Mouse (Mus musculus) heart, postnatal 0 days (tissue): ENCODE results near the gene Dlk2. TPM values are rescaled to one million over a fixed set of nuclear protein-coding genes. Genes with fewer than 3 reads are reported as not detected.

ENCODE experiments used
- ATAC-seq: fragments of 200-750 bp; cut with Nextera tagmentation; 2 replicates; pipeline ENCODE4 v1.8.0; 2017; ENCODE audit warnings: low read depth, moderate number of reproducible peaks, moderate library complexity; ENCODE audit not compliant: insufficient read depth
- DNase-seq: peaks from one replicate; pipeline ENCODE4 v3.0.0-alpha.2; 2016; ENCODE audit warnings: low spot score
- H3K27ac ChIP-seq: fragments of 300-500 bp; sonication (generic); 2 replicates; pipeline ENCODE4 v1.5.1; 2014; ENCODE audit warnings: low read depth, mild to moderate bottlenecking
- H3K27me3 ChIP-seq: fragments of 300-500 bp; sonication (generic); 2 replicates; pipeline ENCODE4 v1.6.1; 2014; ENCODE audit warnings: low read length, mixed read lengths; ENCODE audit not compliant: control insufficient read depth, insufficient read depth
- H3K36me3 ChIP-seq: fragments of 300-500 bp; sonication (generic); replicated peaks from 2 replicates; pipeline ENCODE4 v1.6.1; 2014; ENCODE audit warnings: low read length, mixed read lengths; ENCODE audit not compliant: control insufficient read depth, insufficient read depth
- H3K4me1 ChIP-seq: fragments of 300-500 bp; sonication (generic); 2 replicates; pipeline ENCODE4 v1.6.1; 2014; ENCODE audit warnings: antibody characterized with exemption; ENCODE audit not compliant: control insufficient read depth, insufficient read depth
- H3K4me2 ChIP-seq: fragments of 300-500 bp; sonication (generic); 2 replicates; pipeline ENCODE4 v1.6.1; 2014; ENCODE audit warnings: low read depth, mild to moderate bottlenecking, low read length, moderate library complexity
- H3K4me3 ChIP-seq: fragments of 300-500 bp; sonication (generic); 2 replicates; pipeline ENCODE4 v1.5.1; 2014; ENCODE audit warnings: low read depth, low read length
- H3K9ac ChIP-seq: fragments of 300-500 bp; sonication (generic); replicated peaks from 2 replicates; pipeline ENCODE4 v1.6.1; 2014; ENCODE audit warnings: low read depth, low read length, mixed read lengths
- H3K9me3 ChIP-seq: fragments of 300-500 bp; sonication (generic); replicated peaks from 2 replicates; pipeline ENCODE4 v1.6.1; 2016; ENCODE audit warnings: low read length; ENCODE audit not compliant: control insufficient read depth
- CTCF ChIP-seq: IDR thresholded peaks from 2 replicates; pipeline ENCODE4 v1.5.1; 2016; ENCODE audit warnings: antibody characterized with exemption, control low read depth, low read depth
- EP300 ChIP-seq: IDR thresholded peaks from 2 replicates; pipeline ENCODE4 v1.6.1; 2016; ENCODE audit warnings: antibody characterized with exemption, low read depth
- WGBS: fragments of 180-500 bp; shearing (Covaris S2); extraction: QIAGEN DNeasy Blood & Tissue Kit; methylation state at CpG from one replicate; pipeline ENCODE4 v1.1.7; 2014; 5-methylcytosine and 5-hydroxymethylcytosine counted together
- polyA plus RNA-seq: library from polyadenylated mRNA; unstranded; fragments of >200 nt; fragmentation: Nextera tagmentation; extraction: Ambion mirVana; gene quantifications from 2 replicates; pipeline ENCODE4 v1.2.1, GENCODE M21; 2015
- total RNA-seq: library from RNA; depleted of rRNA; stranded (reverse); fragments of >200 nt; gene quantifications from 2 replicates; pipeline ENCODE4 v1.2.3, GENCODE M21; 2014; ENCODE audit warnings: low replicate concordance

Gene Dlk2
- total and polyA plus RNA-seq, 2 experiments from 2014 or later: 0.16 TPM; not detected in 1

- DNase-seq: peak; percentile 69
- no peaks in the 10 kb centered on the region for H3K36me3 ChIP-seq
- no peaks in the 10 kb centered on the region for H3K4me1 ChIP-seq
- no peaks in the 10 kb centered on the region for H3K9me3 ChIP-seq
- H3K4me2 ChIP-seq: no peak overlapping the region
- H3K9ac ChIP-seq: no peak overlapping the region
- no peak overlapping the region for H3K4me3 ChIP-seq
- 43% methylated on average over 11 of the region's 11 CpGs for WGBS
- no peaks in the 10 kb centered on the region for H3K27me3 ChIP-seq
- TF ChIP-seq CTCF (no peak), EP300 (peak; percentile 41; the same call in 1 of the 2 replicates)
- ATAC-seq: peak; percentile 67
- peak overlapping the region; percentile 41; the same call in 1 of the 2 replicates for H3K27ac ChIP-seq
These were observed 9.5 kb upstream of the Dlk2 start for GRCm38 (mm10) chr17:46287678-46288095.

- ATAC-seq (no peak), DNase-seq (no peak)
- H3K4me1 ChIP-seq: peaks cover 14% of the 10 kb centered on the region
- no peak for TF ChIP-seq CTCF
- no peak for TF ChIP-seq EP300
- H3K4me3 ChIP-seq: 0 out of 2 replicates have a peak overlapping the region, but pooled peaks have one; percentile 70
- no peaks in the 10 kb centered on the region for H3K9me3 ChIP-seq
- H3K27me3 ChIP-seq: peaks cover 58% of the 10 kb centered on the region
- H3K9ac ChIP-seq: no peak overlapping the region
- WGBS: 26% methylated on average over 6 of the region's 6 CpGs
- no peaks in the 10 kb centered on the region for H3K36me3 ChIP-seq
- no peak overlapping the region for H3K27ac ChIP-seq
- no peak overlapping the region for H3K4me2 ChIP-seq
These were observed 620 bp upstream of the Dlk2 start for GRCm38 (mm10) chr17:46296601-46297000.

GRCm38 (mm10) chr17:46297028-46297363 lies 225 bp upstream of the Dlk2 start:
- DNase-seq: no peak
- no peak overlapping the region for H3K9ac ChIP-seq
- H3K27me3 ChIP-seq: peaks cover 58% of the 10 kb centered on the region
- H3K4me2 ChIP-seq: peak overlapping the region; percentile 100
- peaks cover 14% of the 10 kb centered on the region for H3K4me1 ChIP-seq
- no peaks in the 10 kb centered on the region for H3K36me3 ChIP-seq
- ATAC-seq: no peak
- peak overlapping the region; percentile 70 for H3K4me3 ChIP-seq
- no peaks in the 10 kb centered on the region for H3K9me3 ChIP-seq
- TF ChIP-seq EP300 (no peak), CTCF (no peak)
- WGBS: 14% methylated on average over 6 of the region's 6 CpGs
- H3K27ac ChIP-seq: no peak overlapping the region

GRCm38 (mm10) chr17:46298220-46298913 lies 1.1 kb downstream of the Dlk2 start:
- no peaks in the 10 kb centered on the region for H3K36me3 ChIP-seq
- WGBS: under 1% methylated on average over 46 of the region's 48 CpGs
- no peaks in the 10 kb centered on the region for H3K9me3 ChIP-seq
- TF ChIP-seq CTCF (peak; percentile 83), EP300 (no peak)
- peak overlapping the region; percentile 70 for H3K4me3 ChIP-seq
- H3K27ac ChIP-seq: no peak overlapping the region
- no peak overlapping the region for H3K9ac ChIP-seq
- DNase-seq: peak; percentile 51
- peak; percentile 86 for ATAC-seq
- H3K4me1 ChIP-seq: peaks cover 14% of the 10 kb centered on the region
- peaks cover 53% of the 10 kb centered on the region for H3K27me3 ChIP-seq
- H3K4me2 ChIP-seq: peak overlapping the region; percentile 100

GRCm38 (mm10) chr17:46301892-46302291 lies 4.7 kb downstream of the Dlk2 start:
- Histone ChIP-seq H3K36me3 (0 out of 2 replicates have a peak, but pooled peaks cover 5% of the 10 kb centered on the region), H3K4me1 (peaks cover 14% of the 10 kb centered on the region), H3K4me3 (no peak overlapping the region), H3K9me3 (no peaks in the 10 kb centered on the region), H3K4me2 (no peak overlapping the region), H3K27me3 (peaks cover 27% of the 10 kb centered on the region), H3K9ac (no peak overlapping the region), H3K27ac (no peak overlapping the region)
- ATAC-seq: no peak
- TF ChIP-seq CTCF (no peak), EP300 (no peak)
- WGBS: 69% methylated on average over 12 of the region's 12 CpGs
- DNase-seq: no peak
